Mouse (Mus musculus): ENCODE measurements around the gene Fdxr.

DNA sequence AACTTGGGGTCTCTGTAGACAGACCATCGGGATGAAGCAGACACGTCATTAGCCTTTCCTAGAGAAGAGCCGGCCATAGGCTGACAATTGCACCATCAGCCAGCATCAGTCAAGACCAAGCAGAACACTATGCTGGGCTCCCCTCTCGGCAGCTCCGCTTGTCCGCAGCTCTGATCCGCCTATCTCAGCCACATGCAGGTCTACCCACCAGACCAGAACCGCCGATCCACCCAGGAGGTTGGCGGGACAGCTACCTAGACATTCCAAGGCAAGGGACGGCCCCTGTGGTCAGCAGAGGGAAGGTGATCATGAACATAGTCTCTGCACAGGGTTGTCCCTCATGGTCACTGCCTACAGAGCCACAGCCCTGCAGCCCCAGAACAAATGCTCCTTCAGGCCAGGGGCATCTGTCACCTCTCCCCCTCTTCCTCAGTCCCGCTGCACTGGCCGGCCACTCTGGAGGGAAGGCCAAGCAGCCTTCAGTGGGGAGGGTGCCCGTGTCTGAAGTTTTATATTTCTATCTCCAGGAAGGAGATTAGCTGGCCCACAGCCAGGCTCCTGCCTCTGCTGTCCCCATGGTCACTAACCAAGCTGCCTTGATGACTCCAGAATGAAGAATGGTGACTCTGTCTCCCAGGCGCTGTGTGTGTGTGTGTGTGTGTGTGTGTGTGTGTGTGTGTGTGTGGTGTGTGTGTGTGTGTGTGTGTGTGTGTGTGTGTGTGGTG lies 42.4 kb downstream of the Fdxr start:
- no peak for TF ChIP-seq EP300 (IDR thresholded peaks at IDR 0.05)
- no peak for TF ChIP-seq CTCF (IDR thresholded peaks at IDR 0.05)
